Mouse (Mus musculus): ENCODE results near the gene Vps33b.

Gene Vps33b

DNA sequence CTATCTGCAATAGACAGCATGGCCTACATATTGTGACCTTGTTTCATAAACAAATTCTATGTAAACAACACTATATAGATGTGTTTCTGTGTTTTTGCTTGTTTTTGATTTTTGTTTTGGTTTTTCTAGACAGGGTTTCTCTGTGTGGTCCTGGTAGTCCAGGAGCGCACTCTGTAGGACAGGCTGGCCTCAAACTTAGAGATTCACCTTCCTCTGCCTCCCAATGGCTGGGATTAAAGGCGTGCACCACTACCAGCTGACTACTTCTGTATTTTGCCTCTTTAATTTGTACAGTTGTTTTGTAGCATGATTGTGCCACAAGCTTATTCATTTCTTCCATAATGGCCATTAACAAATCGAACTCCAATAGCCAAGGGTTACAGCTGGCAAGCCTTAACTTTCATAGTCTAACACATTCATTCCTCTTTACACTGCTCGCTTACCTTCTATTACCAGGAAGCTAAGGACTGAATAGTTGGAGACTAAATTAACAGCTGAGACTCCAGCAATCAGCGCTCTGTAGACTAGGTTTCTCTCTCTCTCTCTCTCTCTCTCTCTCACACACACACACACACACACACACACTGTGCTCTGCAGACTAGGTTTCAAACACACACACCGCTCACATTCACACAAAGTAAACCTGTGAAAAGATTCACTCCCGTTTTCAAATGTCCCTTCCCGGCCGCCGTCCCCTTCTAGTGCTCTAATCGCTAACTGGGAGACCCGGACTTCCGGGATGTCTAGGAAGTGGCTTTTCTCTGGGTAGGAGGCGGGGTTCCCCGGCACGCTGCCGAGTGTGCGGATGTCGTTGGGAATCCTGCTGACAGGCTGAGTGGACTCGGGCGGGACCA, at the start of gene Vps33b:
Vps33b (plus strand) TSS at position 753 of the 854 bp plus-strand sequence.
- ChIA-PET CTCF (interaction anchor here in 3 of 4 experiments (0.5 to 2.8 kb wide), 6 partner anchors 13 to 128 kb away, joined by 3 to 11 read pairs (median 6); no protein-coding TSS in a partner anchor), POLR2A (interaction anchor here in 3 of 4 experiments (0.6 to 3.3 kb wide), 35 partner anchors 8 to 158 kb away, joined by 3 to 18 read pairs (median 4); partner anchors contain the start of genes Cib1 (in 2 of the 3), Gdpgp1 (in 2 of the 3), Ngrn (in 2 of the 3) and Ttll13 (in 2 of the 3))

DNA sequence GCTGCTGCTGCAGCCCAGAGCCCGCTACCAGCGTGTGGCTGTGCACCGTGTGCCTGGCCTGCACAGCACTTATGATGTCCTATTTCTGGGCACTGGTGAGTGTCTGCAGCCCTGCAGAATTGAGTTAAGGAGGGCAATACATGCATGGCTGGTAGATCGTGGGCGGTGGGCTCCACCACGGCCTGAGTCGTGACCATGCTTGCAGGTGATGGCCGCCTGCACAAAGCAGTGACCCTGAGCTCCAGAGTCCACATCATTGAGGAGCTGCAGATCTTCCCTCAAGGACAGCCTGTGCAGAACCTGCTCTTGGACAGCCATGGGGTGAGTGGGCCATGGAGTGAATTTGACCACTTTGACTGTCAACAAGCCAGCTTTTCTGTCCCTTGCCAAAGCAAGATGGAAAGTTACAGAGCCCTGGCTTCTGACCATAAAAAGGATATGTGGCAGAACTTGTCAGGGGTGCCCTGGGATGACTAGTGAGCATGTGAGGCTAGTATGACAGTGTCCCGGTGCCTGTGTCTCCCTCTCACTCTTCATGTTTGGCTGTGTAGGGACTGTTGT, 49.1 kb upstream of the Vps33b start:
- CTCF ChIA-PET = interaction anchor here in 1 of 4 experiments (0.5 kb wide), 1 partner anchor 26 kb away, joined by 3 read pairs; the partner anchor contains the start of gene Ttll13
- POLR2A ChIA-PET = interaction anchor here in 3 of 4 experiments (0.7 to 4.5 kb wide), 34 partner anchors 11 to 105 kb away, joined by 3 to 37 read pairs (median 6); partner anchors contain the start of genes Cib1 (in 2 of the 3), Gdpgp1 (in 2 of the 3), Rccd1 (in 1 of the 3) and Ttll13 (in 1 of the 3)

DNA sequence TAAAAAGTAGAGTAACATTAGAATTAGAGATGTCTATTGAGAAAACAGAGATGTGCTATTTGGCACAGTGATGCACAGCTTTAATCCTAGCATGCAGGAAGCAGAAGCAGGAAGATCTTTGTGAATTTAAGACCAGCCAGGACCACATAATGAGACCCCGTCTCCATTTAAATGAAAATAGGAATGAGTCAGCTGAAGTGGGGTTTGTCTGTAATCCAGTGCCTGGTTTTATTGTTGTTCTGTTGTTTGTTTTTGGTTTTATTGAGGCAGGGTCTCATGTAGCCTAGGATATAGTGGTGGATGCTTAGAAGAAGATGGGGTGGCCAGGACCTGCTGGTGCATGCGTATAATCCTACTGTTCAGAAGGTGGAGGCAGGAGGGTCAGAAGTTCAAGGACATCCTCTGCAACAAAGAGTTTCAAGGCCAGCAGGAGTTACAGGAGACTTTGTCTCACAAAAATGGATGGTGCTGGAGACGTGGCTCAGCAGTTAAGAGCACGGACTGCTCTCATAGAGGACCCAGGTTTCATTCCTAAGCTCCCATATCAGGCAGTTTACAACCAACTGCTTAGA, 48.2 kb upstream of the Vps33b start:
- CTCF ChIA-PET = no interaction called here

DNA sequence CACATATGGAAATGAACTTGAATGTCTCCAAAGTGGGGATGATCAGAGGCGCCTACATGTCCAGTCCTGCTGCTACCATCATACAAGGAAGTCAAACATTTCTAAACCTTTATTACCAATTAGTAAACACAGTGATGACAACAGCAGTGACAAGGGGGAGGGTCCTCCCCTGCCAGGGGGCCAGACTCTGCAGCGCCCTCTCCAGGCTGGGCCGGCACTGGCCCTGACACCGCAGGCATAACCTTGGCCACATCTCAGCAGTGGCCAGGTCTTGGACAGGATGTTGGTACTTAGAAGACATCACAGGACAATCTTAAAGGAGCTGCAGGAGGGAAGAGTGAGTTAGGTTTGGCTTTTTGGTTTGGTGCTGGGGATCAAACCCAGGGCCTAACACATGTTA, 42.4 kb upstream of the Vps33b start:
- POLR2A ChIA-PET = interaction anchor here in 3 of 4 experiments (0.6 to 7.0 kb wide), 12 partner anchors 11 to 118 kb away, joined by 3 to 61 read pairs (median 4); no protein-coding TSS in a partner anchor
- CTCF ChIA-PET = interaction anchor here in 2 of 4 experiments (0.6 to 1.0 kb wide), 2 partner anchors 12 to 75 kb away, joined by 3 read pairs; no protein-coding TSS in a partner anchor

More for the DNA sequence above, 48.2 kb upstream of the Vps33b start:
- POLR2A ChIA-PET = interaction anchor here in 3 of 4 experiments (0.6 to 4.5 kb wide), 47 partner anchors 9 to 716 kb away, joined by 3 to 37 read pairs (median 5); partner anchors contain the start of genes Cib1 (in 2 of the 3), Gdpgp1 (in 2 of the 3), Rccd1 (in 2 of the 3) and Ttll13 (in 2 of the 3)

DNA sequence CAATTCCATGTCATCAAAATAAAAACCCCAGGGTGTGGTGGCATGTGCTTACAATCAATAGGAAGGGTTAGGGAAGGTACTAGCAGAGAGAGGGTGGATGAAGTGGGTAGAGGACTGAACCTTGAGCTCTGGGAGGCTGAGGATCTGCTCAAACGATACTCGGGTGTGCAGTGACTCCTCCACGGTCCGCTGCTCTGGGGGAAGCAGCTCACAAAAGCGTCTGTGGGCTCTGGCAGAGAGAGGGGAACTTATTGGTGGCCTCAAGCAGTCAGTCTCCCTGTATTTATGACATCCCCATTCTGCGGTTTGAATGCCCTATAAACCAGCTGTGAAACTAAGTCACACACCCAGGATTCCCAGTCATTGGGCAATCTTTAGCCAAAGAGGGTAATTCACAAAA, 39.3 kb upstream of the Vps33b start:
- CTCF ChIA-PET = interaction anchor here in 2 of 4 experiments (1.2 to 1.5 kb wide), 3 partner anchors 15 to 21 kb away, joined by 3 read pairs; partner anchors contain the start of gene Ttll13 (in 1 of the 2)
- POLR2A ChIA-PET = interaction anchor here in 3 of 4 experiments (0.7 to 7.0 kb wide), 14 partner anchors 9 to 86 kb away, joined by 3 to 61 read pairs (median 4); partner anchors contain the start of gene Ttll13 (in 1 of the 3)

DNA sequence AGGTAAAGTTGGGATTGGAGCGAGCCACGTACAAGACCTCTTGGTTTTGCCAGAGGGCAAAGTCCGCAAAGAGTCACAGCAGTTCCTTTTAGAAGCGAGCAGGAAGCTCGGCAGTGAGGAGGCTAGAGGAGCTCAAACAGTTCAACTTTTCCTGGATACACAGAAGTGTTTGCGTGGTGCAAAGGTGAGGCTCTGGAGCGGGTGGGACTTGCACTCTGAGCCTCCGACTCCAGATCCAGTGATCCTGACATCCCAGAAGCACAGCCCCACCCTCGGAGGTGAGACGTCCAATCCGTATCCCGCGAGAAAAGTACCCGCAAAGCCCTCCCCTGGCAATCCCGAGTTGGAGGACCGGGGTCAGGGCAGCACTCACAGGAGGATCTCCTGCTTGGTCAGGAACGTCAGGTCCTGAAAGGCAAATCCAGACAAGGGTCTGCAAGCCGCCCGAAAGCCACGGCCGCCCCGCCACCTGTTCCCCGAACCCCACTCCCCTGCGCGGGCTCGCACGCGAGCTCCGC, 37.4 kb upstream of the Vps33b start:
- POLR2A ChIA-PET = interaction anchor here (0.6 to 7.0 kb wide), 98 partner anchors 8 to 514 kb away, joined by 3 to 61 read pairs (median 5); partner anchors contain the start of genes Ttll13 (in 4 of the 4), Idh2 (in 3 of the 4), Ngrn (in 3 of the 4) and Prc1 (in 2 of the 4)
- CTCF ChIA-PET = interaction anchor here (0.6 to 2.0 kb wide), 20 partner anchors 14 to 714 kb away, joined by 3 to 11 read pairs (median 4); partner anchors contain the start of genes Hddc3 (in 1 of the 4), Ngrn (in 1 of the 4) and Ttll13 (in 1 of the 4)

DNA sequence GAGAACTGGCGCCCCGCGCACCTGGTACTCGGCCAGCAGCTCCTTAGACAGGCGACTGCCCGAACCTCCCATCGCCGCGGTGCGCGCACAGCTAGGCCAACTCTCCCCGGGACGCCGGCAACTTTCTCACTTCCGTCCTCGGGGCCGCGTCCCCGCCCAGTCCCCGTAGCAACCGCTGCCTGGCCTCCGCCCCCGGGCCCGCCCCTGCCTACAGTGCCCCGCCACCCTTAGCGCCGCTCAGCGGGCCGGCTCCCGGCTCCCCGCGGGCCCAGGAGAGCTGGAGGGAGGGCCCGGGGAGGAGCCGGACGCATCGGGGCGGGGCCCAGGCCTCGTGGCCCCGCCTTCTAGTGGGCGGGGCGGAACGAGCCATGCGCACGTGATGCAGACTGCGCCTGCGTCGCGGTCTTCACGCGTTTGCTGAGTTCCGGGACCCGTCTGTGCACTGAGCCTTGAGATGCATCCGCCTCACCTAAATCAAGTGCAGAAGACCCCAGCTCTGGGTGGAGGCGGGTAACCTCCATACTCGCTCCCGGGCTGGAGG, 36.9 kb upstream of the Vps33b start, which contains the start of the genes Cib1 and Gdpgp1:
Cib1 (minus strand) TSS at position 325 of the 541 bp plus-strand sequence.
Gdpgp1 (plus strand) TSS at position 377 of the 541 bp plus-strand sequence.
- CTCF ChIA-PET = interaction anchor here in 3 of 4 experiments (0.7 to 2.0 kb wide), 21 partner anchors 13 to 154 kb away, joined by 3 to 14 read pairs (median 4); partner anchors contain the start of genes Hddc3 (in 1 of the 3), Ngrn (in 1 of the 3) and Ttll13 (in 1 of the 3)
- POLR2A ChIA-PET = interaction anchor here (0.6 to 7.0 kb wide), 106 partner anchors 7 to 514 kb away, joined by 3 to 61 read pairs (median 5); partner anchors contain the start of genes Ngrn (in 4 of the 4), Idh2 (in 3 of the 4), Ttll13 (in 3 of the 4) and Rccd1 (in 2 of the 4)

DNA sequence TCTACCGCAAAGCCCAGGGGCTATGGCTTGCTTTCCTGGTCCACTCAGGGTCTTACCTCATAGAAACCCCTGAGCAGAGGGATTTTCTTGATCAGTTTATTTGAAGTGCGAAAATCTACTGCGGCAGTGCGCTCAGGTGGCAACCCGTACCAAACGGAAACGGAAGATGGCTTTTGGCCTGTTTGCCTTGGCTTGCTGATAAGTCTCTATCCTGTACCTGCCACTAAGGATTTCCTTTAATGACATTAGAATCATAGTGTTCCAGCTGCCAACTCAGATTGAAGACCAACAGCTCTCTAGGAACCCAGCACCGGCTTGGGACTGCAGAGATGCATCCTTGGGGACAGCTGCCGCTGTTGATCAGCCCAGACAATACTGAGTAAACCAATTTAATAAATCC, 35.6 kb upstream of the Vps33b start:
- ChIA-PET POLR2A (interaction anchor here (0.7 to 7.0 kb wide), 46 partner anchors 8 to 321 kb away, joined by 3 to 61 read pairs (median 7); partner anchors contain the start of genes Ngrn (in 4 of the 4), Ttll13 (in 3 of the 4), Blm (in 1 of the 4) and Prc1 (in 1 of the 4)), CTCF (interaction anchor here in 3 of 4 experiments (0.6 to 2.0 kb wide), 6 partner anchors 17 to 92 kb away, joined by 3 to 8 read pairs (median 4); partner anchors contain the start of gene Rccd1 (in 1 of the 3))

DNA sequence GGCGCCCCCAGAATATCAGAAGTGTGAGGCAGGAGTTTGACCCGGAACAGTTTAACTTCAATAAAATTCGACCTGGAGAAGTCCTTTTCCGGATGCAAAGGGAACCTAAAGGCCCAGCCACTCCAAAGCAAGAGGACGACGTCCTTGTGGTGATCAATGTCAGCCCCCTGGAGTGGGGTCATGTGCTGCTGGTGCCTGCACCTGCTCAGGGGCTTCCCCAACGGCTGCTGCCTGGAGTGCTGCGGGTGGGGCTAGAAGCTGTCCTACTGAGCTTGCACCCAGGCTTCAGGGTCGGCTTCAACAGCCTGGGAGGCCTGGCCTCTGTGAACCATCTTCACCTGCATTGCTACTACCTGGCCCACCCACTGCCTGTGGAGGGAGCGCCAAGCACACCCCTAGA, 30.9 kb upstream of the Vps33b start:
- ChIA-PET CTCF (interaction anchor here in 2 of 4 experiments (0.5 to 1.6 kb wide), 6 partner anchors 17 to 87 kb away, joined by 3 to 5 read pairs (median 3); no protein-coding TSS in a partner anchor), POLR2A (interaction anchor here in 3 of 4 experiments (0.7 to 3.8 kb wide), 46 partner anchors 8 to 703 kb away, joined by 3 to 15 read pairs (median 4); partner anchors contain the start of genes Ngrn (in 3 of the 3), Ttll13 (in 2 of the 3), Hddc3 (in 1 of the 3) and Rccd1 (in 1 of the 3))

DNA sequence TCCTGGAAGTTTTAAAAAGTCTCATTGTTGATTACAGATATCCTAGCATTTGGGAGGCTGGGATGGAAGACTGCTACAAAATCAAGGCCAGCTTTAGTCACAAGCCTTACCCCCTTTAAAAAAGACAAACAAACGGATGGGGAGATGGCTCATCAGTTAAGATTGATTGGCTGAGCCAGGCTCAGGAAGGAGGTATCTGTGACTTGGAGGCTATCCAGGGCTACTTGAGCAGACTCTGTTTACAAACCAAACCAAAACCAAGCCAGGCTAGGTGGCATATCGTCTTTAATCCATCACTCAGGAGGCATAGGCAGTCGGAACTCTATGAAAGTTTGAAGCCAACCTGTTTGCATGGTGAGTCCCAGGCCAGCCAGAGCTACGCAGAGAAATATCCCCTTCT, 27.8 kb upstream of the Vps33b start:
- ChIA-PET CTCF (no interaction called here), POLR2A (interaction anchor here in 3 of 4 experiments (0.6 to 2.9 kb wide), 21 partner anchors 9 to 499 kb away, joined by 3 to 35 read pairs (median 4); partner anchors contain the start of genes Cib1 (in 3 of the 3), Gdpgp1 (in 3 of the 3), Ngrn (in 2 of the 3) and Sema4b (in 1 of the 3))

DNA sequence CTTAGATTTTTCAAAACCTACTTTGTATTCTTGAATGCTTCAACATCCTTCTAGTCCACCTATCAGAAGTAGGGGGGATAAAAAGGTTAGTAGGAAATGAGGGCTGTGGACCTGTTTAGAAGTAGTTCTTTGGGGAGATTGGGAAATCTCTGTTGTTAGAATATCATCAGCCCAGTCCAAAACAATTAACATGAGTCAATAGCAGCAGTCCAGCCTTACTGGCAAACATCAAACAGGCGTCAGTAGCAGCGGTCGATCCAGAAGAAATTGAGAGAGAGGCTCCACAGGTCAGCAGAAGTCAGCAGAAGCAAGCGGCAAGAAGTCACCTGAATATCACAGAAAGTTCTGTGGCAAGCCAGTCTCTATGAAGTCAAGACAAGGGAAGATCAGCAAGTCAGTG, 24.6 kb upstream of the Vps33b start:
- ChIA-PET POLR2A (interaction anchor here in 1 of 4 experiments (1.7 to 2.1 kb wide), 2 partner anchors 12 to 30 kb away, joined by 3 to 25 read pairs; partner anchors contain the start of genes Cib1 and Gdpgp1), CTCF (interaction anchor here in 1 of 4 experiments (1.6 kb wide), 1 partner anchor 104 kb away, joined by 6 read pairs; no protein-coding TSS in a partner anchor)

DNA sequence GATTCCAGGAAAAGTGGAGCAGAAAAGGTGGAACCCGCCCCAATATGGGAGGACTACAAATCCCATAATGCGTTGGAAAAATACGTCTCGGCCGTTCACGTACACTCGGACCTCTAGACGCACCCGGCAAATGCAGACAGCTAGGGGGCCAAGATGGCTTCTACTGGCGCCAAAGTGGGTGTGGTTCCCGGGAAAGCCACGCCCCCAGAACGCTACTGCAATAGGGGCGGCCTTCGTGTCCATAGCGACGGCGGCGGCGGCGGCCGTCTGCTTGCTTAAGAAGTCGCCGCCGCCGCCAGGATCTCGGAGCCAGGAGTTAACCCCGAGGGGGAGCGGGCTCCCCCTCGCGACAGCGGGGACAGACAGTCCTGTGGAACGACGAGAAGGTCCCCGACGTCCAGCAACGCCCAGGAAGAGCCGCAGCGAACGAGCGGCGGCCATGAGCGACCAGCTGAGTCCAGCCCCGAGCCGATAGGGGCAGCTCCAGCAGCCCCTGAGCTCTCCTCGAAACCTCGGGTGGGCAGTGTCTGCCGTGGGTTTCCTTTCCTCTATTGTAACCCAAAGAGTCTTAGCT, 23.2 kb upstream of the Vps33b start, which contains the start of gene Ttll13:
Ttll13 (plus strand) TSS at position 229 of the 574 bp plus-strand sequence.
- CTCF ChIA-PET = interaction anchor here (0.5 to 1.8 kb wide), 23 partner anchors 9 to 536 kb away, joined by 3 to 12 read pairs (median 4); partner anchors contain the start of genes Cib1 (in 1 of the 4), Gdpgp1 (in 1 of the 4), Ngrn (in 1 of the 4) and Sema4b (in 1 of the 4)
- POLR2A ChIA-PET = interaction anchor here (0.5 to 3.1 kb wide), 60 partner anchors 9 to 754 kb away, joined by 3 to 45 read pairs (median 5); partner anchors contain the start of genes Cib1 (in 3 of the 4), Gdpgp1 (in 3 of the 4), Ngrn (in 3 of the 4) and Rccd1 (in 2 of the 4)

DNA sequence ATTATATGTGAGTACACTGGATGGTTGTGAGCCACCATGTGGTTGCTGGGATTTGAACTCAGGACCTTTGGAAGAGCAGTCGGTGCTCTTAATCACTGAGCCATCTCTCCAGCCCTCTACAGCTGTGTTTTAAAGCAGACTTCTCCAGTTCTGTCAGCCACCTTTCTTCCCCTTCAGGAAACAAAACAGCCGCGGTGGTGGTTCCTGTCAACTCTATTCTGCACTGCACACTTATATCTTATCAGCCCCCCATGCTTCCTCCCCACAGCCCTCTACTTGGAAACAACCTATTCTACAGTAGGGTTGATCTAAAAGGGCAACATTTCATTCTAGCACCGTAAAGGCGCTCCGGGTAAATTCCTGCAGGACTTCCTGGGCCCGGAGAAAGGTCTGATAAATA, 22.6 kb upstream of the Vps33b start:
- ChIA-PET POLR2A (interaction anchor here (0.6 to 3.1 kb wide), 52 partner anchors 9 to 755 kb away, joined by 3 to 45 read pairs (median 6); partner anchors contain the start of genes Cib1 (in 3 of the 4), Gdpgp1 (in 3 of the 4), Ngrn (in 3 of the 4) and Rccd1 (in 2 of the 4)), CTCF (interaction anchor here in 3 of 4 experiments (0.8 to 1.8 kb wide), 8 partner anchors 9 to 94 kb away, joined by 3 to 12 read pairs (median 4); partner anchors contain the start of gene Unc45a (in 1 of the 3))

DNA sequence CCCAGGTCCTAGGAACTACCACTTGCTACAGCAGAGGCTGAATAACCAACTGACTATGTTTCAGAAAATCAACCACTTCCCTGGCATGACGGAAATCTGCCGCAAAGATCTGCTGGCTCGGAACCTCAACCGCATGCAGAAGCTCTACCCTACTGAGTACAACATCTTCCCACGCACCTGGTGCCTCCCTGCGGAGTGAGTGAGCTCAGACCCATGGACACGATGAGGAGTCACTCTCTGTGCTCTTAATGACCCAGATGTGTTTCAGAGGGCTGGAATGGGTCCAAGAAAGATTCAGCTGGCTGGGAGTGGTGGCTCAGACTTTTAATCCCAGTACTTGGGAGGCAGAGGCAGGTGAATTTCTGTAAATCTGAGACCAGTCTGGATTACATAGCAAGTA, 17.0 kb upstream of the Vps33b start:
- POLR2A ChIA-PET = interaction anchor here in 3 of 4 experiments (0.6 to 5.0 kb wide), 11 partner anchors 9 to 1053 kb away, joined by 3 to 25 read pairs (median 4); partner anchors contain the start of genes Cib1 (in 3 of the 3), Gdpgp1 (in 2 of the 3) and Ngrn (in 2 of the 3)
- CTCF ChIA-PET = interaction anchor here in 3 of 4 experiments (0.6 to 1.3 kb wide), 3 partner anchors 9 to 489 kb away, joined by 3 to 11 read pairs (median 3); partner anchors contain the start of gene Ngrn (in 1 of the 3)

DNA sequence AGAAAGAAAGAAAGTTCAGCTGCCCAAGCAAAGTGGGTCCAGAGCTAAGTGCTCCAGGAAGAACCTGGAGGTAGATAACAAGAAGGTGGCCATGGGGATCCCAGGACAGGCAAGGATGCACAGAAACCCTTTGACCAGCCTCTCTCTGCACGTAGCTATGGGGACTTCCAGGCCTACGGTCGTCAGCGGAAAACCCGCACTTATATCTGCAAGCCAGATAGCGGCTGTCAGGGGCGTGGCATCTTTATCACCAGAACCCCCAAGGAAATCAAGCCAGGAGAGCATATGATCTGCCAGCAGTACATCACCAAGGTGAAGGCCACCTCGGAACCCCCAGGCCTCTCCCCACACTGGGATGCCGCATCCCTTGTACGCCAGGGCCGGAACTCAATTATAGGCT, 16.6 kb upstream of the Vps33b start:
- ChIA-PET POLR2A (interaction anchor here in 2 of 4 experiments (0.6 to 5.0 kb wide), 10 partner anchors 8 to 101 kb away, joined by 3 to 25 read pairs (median 4); partner anchors contain the start of genes Cib1 (in 2 of the 2), Ngrn (in 2 of the 2) and Gdpgp1 (in 1 of the 2)), CTCF (interaction anchor here in 3 of 4 experiments (0.6 to 1.3 kb wide), 3 partner anchors 8 to 488 kb away, joined by 3 to 11 read pairs (median 3); partner anchors contain the start of gene Ngrn (in 1 of the 3))
